Mouse (Mus musculus): ENCODE measurements around the gene Ctnnbl1.

The Ctnnbl1 gene

DNA sequence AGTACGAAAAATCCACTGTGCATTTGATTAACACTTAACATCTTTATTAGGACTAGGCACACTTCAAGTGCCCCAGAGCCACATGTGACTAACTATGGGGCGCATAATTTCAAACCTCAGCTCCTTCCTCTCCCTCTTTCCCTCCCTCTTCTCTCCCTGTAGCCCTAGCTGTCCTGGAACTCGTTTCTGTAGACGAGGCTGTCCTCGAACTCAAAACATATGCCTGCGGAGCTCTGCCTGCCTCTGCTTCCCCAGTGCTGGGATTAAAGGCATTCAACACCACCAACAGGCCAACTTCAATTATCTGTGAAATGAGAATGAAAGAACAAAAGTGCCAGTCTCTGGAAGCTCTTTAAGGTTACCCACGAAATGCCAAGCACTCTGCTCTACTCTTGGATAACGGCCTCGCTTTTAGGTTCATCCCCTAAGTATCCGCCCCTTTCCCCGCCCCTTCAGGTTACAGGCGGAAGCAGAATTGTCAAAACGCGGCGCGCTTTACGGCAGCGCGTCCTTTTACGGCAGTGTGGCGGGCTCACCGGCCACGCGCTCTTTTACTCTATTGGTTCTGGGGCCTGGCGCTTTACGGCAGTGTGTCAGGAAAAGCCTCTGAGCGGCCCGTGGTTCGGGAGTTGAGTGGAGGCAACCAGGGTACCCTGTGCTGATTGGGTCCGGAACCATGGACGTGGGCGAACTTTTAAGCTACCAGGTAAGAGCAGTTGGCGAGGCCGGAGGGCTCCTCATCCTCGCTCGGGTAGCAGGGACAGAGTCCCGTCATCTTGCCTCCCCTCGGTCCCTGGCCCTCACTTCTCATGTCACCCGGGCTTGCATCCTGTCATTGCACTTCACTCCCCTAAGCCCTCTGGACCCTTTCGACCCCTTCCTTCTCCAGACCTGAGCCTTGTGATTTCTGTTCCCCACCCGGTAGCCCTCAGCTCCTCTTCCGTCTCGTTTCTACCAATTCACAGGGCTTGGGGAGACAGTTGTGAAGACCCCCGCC is at the start of gene Ctnnbl1:
TSS of gene Ctnnbl1 (plus strand) at position 548 of the 997 bp plus-strand sequence.
- DNase-seq = peak; percentile 99 to 100

- no peak for DNase-seq
Measured at GRCm38 (mm10) chr2:157687506-157687905, 49.7 kb upstream of the Ctnnbl1 start.

- DNase-seq = no peak
Measured at GRCm38 (mm10) chr2:157691266-157692105, 45.7 kb upstream of the Ctnnbl1 start.

DNA sequence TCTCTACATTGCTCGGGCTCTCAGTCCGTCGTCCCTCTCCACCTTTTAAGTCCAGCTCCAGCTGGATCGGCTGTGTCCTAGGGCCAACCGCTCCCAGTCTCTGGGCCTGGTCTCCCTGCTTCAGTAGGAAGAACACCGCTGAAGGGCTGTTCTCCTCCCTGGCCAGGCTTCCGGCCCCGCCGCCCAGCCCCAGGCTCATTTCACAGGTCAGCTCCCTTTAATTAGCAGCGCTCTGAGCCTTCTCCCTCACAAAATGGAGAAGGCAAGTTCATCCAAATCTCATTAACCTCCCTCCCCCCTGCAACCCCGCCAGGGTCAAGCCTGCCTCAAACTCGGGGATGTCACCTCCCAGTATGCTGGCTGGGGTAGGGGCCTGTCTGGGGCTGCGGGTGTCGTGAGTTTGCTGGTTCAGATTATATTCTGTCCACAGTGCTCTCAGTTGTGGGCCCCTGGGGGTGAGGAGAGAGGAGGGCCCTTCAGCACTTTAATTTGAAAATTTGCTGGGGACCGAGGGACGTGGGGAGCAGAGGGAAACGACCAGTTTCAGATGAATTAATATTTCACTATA is 44.8 kb upstream of the Ctnnbl1 start:
- DNase-seq = peak in 1 of 2 experiments; percentile 25

GRCm38 (mm10) chr2:157693576-157693975 is 43.6 kb upstream of the Ctnnbl1 start:
- no peak for DNase-seq

DNA sequence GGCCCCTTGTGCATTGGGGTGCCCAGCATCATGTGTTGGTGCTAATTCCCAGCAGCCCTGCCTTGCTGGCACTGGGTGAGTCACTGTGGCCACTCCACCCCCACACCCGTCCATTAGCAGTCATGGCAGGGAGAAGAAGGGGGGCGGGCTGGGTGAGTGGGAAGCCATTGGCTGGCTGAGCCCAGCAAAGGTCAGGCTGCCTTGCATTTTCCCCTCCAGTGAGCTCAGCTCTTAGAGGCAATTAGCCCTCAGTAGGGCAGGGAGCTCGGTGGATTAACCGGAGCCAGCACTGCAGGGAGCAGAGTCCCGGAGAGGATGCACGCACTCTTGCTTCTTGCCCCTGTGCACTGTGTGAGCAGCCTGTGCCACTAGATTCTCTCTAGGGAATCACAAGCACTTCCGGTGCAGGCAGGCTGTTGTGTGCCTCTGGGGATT is 40.9 kb upstream of the Ctnnbl1 start:
- DNase-seq = peak; percentile 66 to 69

- no peak for DNase-seq
Measured at GRCm38 (mm10) chr2:157703155-157703554, 34.0 kb upstream of the Ctnnbl1 start.

- DNase-seq = peak; percentile 57 to 69
Measured at GRCm38 (mm10) chr2:157704991-157705776, 32.0 kb upstream of the Ctnnbl1 start.

DNA sequence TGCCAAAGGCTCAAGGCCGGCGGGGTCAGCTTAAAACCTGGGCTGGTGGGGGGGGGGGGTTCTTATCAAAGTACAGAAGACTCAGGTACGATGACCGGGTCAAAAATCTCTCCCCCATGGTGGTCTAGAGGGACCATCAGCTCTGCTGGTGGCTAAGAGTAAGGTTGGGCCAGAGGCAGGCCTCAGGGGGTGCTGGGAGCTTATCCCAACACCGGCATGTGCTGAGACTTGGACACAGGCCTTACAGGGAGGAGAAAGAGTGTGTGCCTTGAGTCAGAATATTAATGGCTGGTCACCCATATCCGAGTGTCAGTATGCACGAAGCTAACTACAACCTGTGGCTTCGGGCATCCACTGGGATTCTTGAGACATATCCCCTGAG is 31.4 kb upstream of the Ctnnbl1 start:
- no peak for DNase-seq

GRCm38 (mm10) chr2:157707191-157707923 is 29.8 kb upstream of the Ctnnbl1 start:
- DNase-seq = peak; percentile 50 to 68

DNA sequence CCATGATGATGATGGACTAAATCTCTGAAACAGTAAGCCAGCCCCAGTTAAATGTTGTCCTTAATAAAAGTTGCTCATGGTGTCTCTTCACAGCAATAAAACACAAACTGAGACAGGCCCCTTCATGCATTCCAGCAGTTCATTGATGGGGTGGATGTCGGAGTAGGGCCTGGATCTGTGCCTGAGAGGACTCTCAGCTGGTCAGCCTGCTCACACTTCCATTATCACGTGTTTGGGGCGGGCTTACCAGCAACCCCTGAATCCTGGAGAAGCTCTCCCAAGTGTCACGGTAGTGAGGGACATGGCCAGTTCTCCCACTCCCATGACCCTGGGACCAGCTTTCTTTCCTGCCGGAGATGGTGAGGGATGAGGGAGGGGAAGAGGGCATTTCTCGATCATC is 24.5 kb upstream of the Ctnnbl1 start:
- DNase-seq = no peak

DNA sequence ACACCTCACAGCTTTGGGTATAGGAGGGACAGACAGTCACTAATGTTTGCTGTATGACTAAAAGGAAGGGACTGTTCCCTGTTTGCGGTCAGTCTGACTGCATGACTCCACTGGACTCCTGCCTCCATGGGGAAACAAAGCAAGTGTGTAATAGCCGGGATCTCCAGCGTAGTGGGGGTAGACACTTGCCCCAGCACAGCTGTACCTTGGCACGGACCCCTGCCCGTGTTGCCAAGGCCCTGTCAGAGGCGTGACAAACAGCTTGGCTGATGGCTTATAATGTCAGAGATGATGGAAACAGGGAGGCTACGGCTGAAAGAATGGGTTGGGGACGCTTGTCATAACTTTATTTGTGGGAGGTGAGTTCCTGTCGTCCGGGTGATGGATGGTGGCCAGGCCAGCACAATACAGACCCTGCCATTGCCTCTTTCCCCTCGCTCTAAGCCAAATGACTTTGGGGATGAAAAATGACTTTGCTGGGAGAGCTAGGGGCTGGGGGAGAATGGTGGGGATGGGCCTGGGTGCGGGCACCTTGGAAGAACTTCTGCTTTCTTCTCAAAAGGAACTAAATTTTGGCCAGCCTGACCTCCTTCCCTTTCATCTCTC is 21.5 kb upstream of the Ctnnbl1 start:
- DNase-seq = no peak

- DNase-seq = no peak
Measured at GRCm38 (mm10) chr2:157718441-157718840, 18.8 kb upstream of the Ctnnbl1 start.

- DNase-seq = no peak
Measured at GRCm38 (mm10) chr2:157723883-157724573, 13.2 kb upstream of the Ctnnbl1 start.

- DNase-seq = no peak
Measured at GRCm38 (mm10) chr2:157724574-157724914, 12.7 kb upstream of the Ctnnbl1 start.

DNA sequence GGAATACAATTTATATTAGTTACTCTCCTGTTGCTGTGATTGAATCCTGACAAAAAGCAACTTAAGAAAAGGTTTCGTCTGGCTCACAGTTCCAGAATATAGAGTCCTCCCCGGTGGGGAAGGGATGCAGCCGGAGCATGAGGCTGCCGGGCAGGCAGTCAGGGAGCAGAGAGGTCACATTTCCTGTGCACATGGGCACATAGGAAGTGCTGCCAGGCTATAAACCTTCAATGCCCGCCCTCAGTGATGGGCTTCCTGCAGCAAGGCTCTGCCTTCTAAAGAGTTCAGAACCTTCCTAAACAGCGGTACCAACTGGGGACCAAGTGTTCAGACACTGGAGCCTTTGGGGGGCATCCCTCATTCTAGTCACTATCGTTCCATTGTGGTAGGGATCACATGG is 7.4 kb downstream of the Ctnnbl1 start:
- peak in 1 of 2 experiments; percentile 18 for DNase-seq

DNA sequence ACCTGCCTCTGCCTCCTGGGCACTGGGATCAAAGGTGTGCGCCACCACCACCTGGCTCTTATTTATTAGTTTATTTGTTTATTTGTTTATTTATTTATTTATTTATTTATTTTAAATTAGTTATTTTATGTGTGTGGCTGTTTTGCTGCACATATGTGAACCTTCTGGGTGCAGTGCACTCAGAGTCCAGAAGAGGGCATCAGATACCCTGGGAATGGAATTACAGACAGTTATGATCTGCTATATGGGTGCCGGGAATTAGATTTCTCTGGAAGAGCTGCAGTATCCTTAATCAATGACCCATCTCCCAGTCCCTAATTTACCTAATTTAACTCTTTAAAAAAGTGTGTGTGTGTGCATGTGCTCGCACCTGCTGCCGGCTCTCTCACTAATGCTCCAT is 8.5 kb downstream of the Ctnnbl1 start:
- no peak for DNase-seq

DNA sequence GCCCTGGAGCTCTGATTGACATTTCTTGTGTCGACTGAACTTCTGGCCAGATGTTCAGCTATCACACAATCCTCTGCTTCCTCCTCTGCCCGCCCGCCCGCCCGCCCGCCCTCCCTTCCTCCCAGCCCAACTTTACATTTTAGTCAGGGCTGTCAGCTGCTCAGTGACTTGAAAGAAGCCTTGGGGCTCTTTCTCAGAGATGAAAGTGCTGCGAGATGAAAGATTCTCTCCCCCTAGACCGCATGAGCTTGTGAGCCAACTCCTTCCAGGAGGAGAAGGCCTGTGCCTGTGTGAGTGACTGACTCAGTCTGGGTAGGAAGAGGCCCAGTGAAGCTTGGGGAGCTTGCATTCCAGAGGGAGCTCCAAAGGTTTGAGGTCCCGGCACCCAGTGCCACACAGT is 9.4 kb downstream of the Ctnnbl1 start:
- no peak for DNase-seq

GRCm38 (mm10) chr2:157747989-157748388 is 10.8 kb downstream of the Ctnnbl1 start:
- DNase-seq = no peak

DNA sequence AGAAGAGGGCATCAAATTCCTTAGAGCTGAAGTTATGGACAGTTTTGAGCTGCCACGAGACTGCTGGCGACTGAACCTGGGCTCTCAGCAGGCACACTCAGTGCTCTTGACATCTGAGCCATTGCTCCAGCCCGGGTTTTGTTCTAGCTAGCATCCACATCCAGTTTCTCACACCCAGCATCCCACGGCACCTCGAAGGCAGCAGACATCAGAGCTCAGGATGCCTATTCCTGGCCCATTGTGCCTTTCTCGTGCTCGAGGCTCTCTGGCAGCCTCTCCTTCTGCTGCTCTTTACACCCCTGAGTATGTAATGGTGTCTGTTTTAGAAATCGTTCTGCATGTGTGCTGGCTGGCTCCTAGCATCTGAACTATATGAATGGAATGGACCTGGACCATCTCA is 13.3 kb downstream of the Ctnnbl1 start:
- no peak for DNase-seq

All from kidney, postnatal 36 days (tissue).